Mouse (Mus musculus) skeletal muscle tissue, postnatal 0 days (tissue): ENCODE measurements around the gene Depdc7. TPM values are rescaled to one million over a fixed set of nuclear protein-coding genes. Genes with fewer than 3 reads are reported as not detected.

Experiments
- polyA plus RNA-seq: library from polyadenylated mRNA; unstranded; fragments of >200 nt; fragmentation: Nextera tagmentation; extraction: Ambion mirVana; gene quantifications from 2 replicates; pipeline ENCODE4 v1.2.1, GENCODE M21; 2015

Gene Depdc7
- polyA plus RNA-seq: 3.0 and 3.5 TPM in 2 replicates

GRCm38 (mm10) chr2:104742741-104743064, at the start of gene Depdc7:
TSS of gene Depdc7 (minus strand) at chr2:104742878.

GRCm38 (mm10) chr2:104716279-104716678, 26.4 kb downstream of the Depdc7 start, which contains the start of gene Pin1rt1:
TSS of gene Pin1rt1 (minus strand) at chr2:104716379.

GRCm38 (mm10) chr2:104711585-104712485, 30.8 kb downstream of the Depdc7 start, which contains the start of gene Tcp11l1:
TSS of gene Tcp11l1 (minus strand) at chr2:104712169.

Other genes starting within 250 kb of the Depdc7 start
- 21.7 and 26.6 TPM in 2 replicates for gene Hipk3, start 248.4 kb downstream of the Depdc7 start, polyA plus RNA-seq
- gene Cstf3, start 152.4 kb downstream of the Depdc7 start, polyA plus RNA-seq: 23.5 and 25.2 TPM in 2 replicates
- gene Tcp11l1, start 30.7 kb downstream of the Depdc7 start, polyA plus RNA-seq: 18.1 and 19.7 TPM in 2 replicates
- not detected in 2 replicates for gene Pin1rt1, start 26.5 kb downstream of the Depdc7 start, polyA plus RNA-seq
- gene Qser1, start 73.9 kb upstream of the Depdc7 start, polyA plus RNA-seq: 3.4 and 4.1 TPM in 2 replicates
- gene Prrg4, start 107.0 kb upstream of the Depdc7 start, polyA plus RNA-seq: 0.40 and 0.66 TPM in 2 replicates
- gene Ccdc73, start 124.9 kb upstream of the Depdc7 start, polyA plus RNA-seq: 7.1 and 9.5 TPM in 2 replicates